7 mouse cellular contexts compared by ENCODE assay signal in genomic region chr2:151702146-151702850, GRCm38 (mm10). TPM values are rescaled to one million over a fixed set of nuclear protein-coding genes. Genes with fewer than 3 reads are reported as not detected.
DNase-seq lines count a peak whose midpoint lies in the region; ATAC-seq lines count a peak whose summit lies in the region.

No protein-coding gene starts in this region.

- ATAC-seq in forebrain, embryonic 16.5 days = peak; percentile 90
- peak; percentile 83 for ATAC-seq in hindbrain, embryonic 15.5 days (ENCODE audit: low FRiP score, low read depth)

- peak overlapping the region; percentile 77 for H3K4me3 ChIP-seq in forebrain, embryonic 16.5 days (replicated peaks; ENCODE audit: low read length)
- H3K4me3 ChIP-seq in hindbrain, embryonic 15.5 days = peak overlapping the region; percentile 95

- 0% methylated on average over 77 of the region's 97 CpGs for WGBS in forebrain, embryonic 16.5 days
- under 1% methylated on average over 63 of the region's 97 CpGs for WGBS in hindbrain, embryonic 15.5 days

- H3K9me3 ChIP-seq in forebrain, embryonic 16.5 days (ENCODE audit: control insufficient read depth, low read length) = no peaks in the 10 kb centered on the region
- no peaks in the 10 kb centered on the region for H3K9me3 ChIP-seq in hindbrain, embryonic 15.5 days

- H3K9ac ChIP-seq in forebrain, embryonic 16.5 days (replicated peaks; ENCODE audit: low read depth, low read length) = peak overlapping the region; percentile 96
- H3K9ac ChIP-seq in hindbrain, embryonic 15.5 days = peak overlapping the region; percentile 91

- H3K4me1 ChIP-seq in forebrain, embryonic 16.5 days (replicated peaks; ENCODE audit: control insufficient read depth, insufficient read depth, low read length) = peaks cover 15% of the 10 kb centered on the region
- peaks cover 27% of the 10 kb centered on the region for H3K4me1 ChIP-seq in hindbrain, embryonic 15.5 days (replicated peaks)

- no peaks in the 10 kb centered on the region for H3K27me3 ChIP-seq in forebrain, embryonic 16.5 days (replicated peaks; ENCODE audit: control insufficient read depth, insufficient read depth, low read length)
- H3K27me3 ChIP-seq in hindbrain, embryonic 15.5 days = no peaks in the 10 kb centered on the region

- peak overlapping the region; percentile 55 for H3K27ac ChIP-seq in forebrain, embryonic 16.5 days (ENCODE audit: low read length)
- H3K27ac ChIP-seq in hindbrain, embryonic 15.5 days (replicated peaks) = peak overlapping the region; percentile 83

- peak overlapping the region; percentile 89 for H3K4me2 ChIP-seq in forebrain, embryonic 16.5 days (ENCODE audit: low read length)
- H3K4me2 ChIP-seq in hindbrain, embryonic 15.5 days = peak overlapping the region; percentile 90

- intact Hi-C loops in left cerebral cortex, postnatal 25 days (cut with DNase I) = loop anchor here (5.0 kb wide), 1 partner anchor 70 kb away; the partner anchor contains the start of gene Snph

- DNase-seq in adrenal gland, adult (ENCODE audit: inconsistent age in 2 of 2, low spot score in 1 of 2) = peak; percentile 55 to 82
- peak; percentile 49 for DNase-seq in cerebellum, adult 11-12 months
- peak; percentile 48 to 54 for DNase-seq in left cerebral cortex, postnatal 25 days (ENCODE audit: low spot score in 2 of 2)
- peak; percentile 60 for DNase-seq in mesoderm, embryonic 11.5 days (ENCODE audit: low read depth, low spot score)
- peak; percentile 70 for DNase-seq in right cerebral cortex, postnatal 4 days

- peaks cover 3% of the 10 kb centered on the region; the same call in 1 of the 2 replicates for H3K36me3 ChIP-seq in forebrain, embryonic 16.5 days (ENCODE audit: control insufficient read depth, insufficient read depth)
- H3K36me3 ChIP-seq in hindbrain, embryonic 15.5 days = peaks cover 9% of the 10 kb centered on the region; the same call in 1 of the 2 replicates

RNA-seq across cellular contexts. Expression of gene Tmem74b, which starts 0.5 kb away (rescaled TPM):
- 22.2 and 26.6 TPM in 2 replicates for polyA plus RNA-seq in forebrain, embryonic 16.5 days (2015; fragmentation: Nextera tagmentation; extraction: Ambion mirVana)
- 30.7 and 30.9 TPM in 2 replicates for polyA plus RNA-seq in hindbrain, embryonic 15.5 days (2015; fragmentation: Nextera tagmentation; extraction: Ambion mirVana)
- 10 to 100 TPM in 1 of 2 experiments, 1 to 10 TPM in 1; 6.1 to 11.1 TPM for total RNA-seq in left cerebral cortex, postnatal 25 days (2021)

RNA-seq across cellular contexts. Expression of gene Rad21l, which starts 34.0 kb away (rescaled TPM):
- polyA plus RNA-seq in forebrain, embryonic 16.5 days (2015; fragmentation: Nextera tagmentation; extraction: Ambion mirVana) = not detected in 2 replicates
- polyA plus RNA-seq in hindbrain, embryonic 15.5 days (2015; fragmentation: Nextera tagmentation; extraction: Ambion mirVana) = 0.18 and 0.21 TPM in 2 replicates
- under 1 TPM; 0.25 to 0.50 TPM for total RNA-seq in left cerebral cortex, postnatal 25 days (2021)

RNA-seq across cellular contexts. Expression of gene Psmf1, which starts 41.7 kb away (rescaled TPM):
- polyA plus RNA-seq in forebrain, embryonic 16.5 days (2015; fragmentation: Nextera tagmentation; extraction: Ambion mirVana) = 56.7 and 57.3 TPM in 2 replicates
- polyA plus RNA-seq in hindbrain, embryonic 15.5 days (2015; fragmentation: Nextera tagmentation; extraction: Ambion mirVana) = 57.7 and 61.1 TPM in 2 replicates
- 10 to 100 TPM; 39.0 to 42.2 TPM for total RNA-seq in left cerebral cortex, postnatal 25 days (2021)

Comparison
In these comparisons a context has a peak if more than half of its experiments do, and no peak if none do; other contexts are left out.
1. Peak in every context shown above with its lines: DNase-seq, ATAC-seq, H3K4me3 ChIP-seq and H3K27ac ChIP-seq.